Mouse (Mus musculus) liver, adult 2 months (tissue): ENCODE results near the gene Ankrd66. TPM values are rescaled to one million over a fixed set of nuclear protein-coding genes. Genes with fewer than 3 reads are reported as not detected.

Experiments
- DNase-seq: peaks from one replicate; pipeline ENCODE4 v3.0.0-alpha.2; 2011; ENCODE audit warnings: low read depth, low spot score; ENCODE audit errors: extremely low read depth
- H3K27ac ChIP-seq: fragments of 200-500 bp; replicated peaks from 2 replicates; pipeline ENCODE4 v1.5.1; 2012; ENCODE audit warnings: low read depth, mild to moderate bottlenecking, control low read depth, inconsistent platforms, low read length; ENCODE audit not compliant: insufficient read depth
- H3K27me3 ChIP-seq: fragments of 200-500 bp; 2 replicates; pipeline ENCODE4 v1.6.1; 2012; ENCODE audit warnings: mild to moderate bottlenecking, moderate library complexity, low read length, inconsistent platforms; ENCODE audit not compliant: control insufficient read depth, insufficient read depth
- H3K36me3 ChIP-seq: fragments of 200-500 bp; 2 replicates; pipeline ENCODE4 v1.6.1; 2012; ENCODE audit warnings: low read length, inconsistent platforms; ENCODE audit not compliant: control insufficient read depth, insufficient read depth
- H3K4me1 ChIP-seq: fragments of 200-500 bp; 2 replicates; pipeline ENCODE4 v1.6.1; 2011; ENCODE audit warnings: low read length; ENCODE audit not compliant: control insufficient read depth, insufficient read depth
- H3K4me3 ChIP-seq: fragments of 200-500 bp; 2 replicates; pipeline ENCODE4 v1.5.1; 2011; ENCODE audit warnings: low read depth, mild to moderate bottlenecking, control low read depth, low read length, moderate library complexity; ENCODE audit not compliant: insufficient read depth
- H3K79me2 ChIP-seq: fragments of 200-500 bp; 2 replicates; pipeline ENCODE4 v1.6.1; 2012; ENCODE audit warnings: inconsistent platforms, mild to moderate bottlenecking, low read length, moderate library complexity; ENCODE audit not compliant: control insufficient read depth, insufficient read depth
- H3K9ac ChIP-seq: fragments of 200-500 bp; 2 replicates; pipeline ENCODE4 v1.6.1; 2012; ENCODE audit warnings: low read depth, mild to moderate bottlenecking, control low read depth, inconsistent platforms, low read length
- CTCF ChIP-seq: fragments of 200-500 bp; IDR thresholded peaks from 2 replicates; pipeline ENCODE4 v1.5.1; 2011; ENCODE audit warnings: low read depth, low read length, control low read depth
- POLR2A ChIP-seq: fragments of 200-500 bp; IDR thresholded peaks from 2 replicates; pipeline ENCODE4 v1.6.1; 2011; ENCODE audit warnings: low read length, control low read depth; ENCODE audit not compliant: insufficient read depth; ENCODE audit errors: extremely low read depth
- WGBS: fragments of 180-500 bp; shearing (Covaris S2); methylation state at CpG from one replicate; pipeline ENCODE4 v1.1.7; 2018; 5-methylcytosine and 5-hydroxymethylcytosine counted together
- polyA plus RNA-seq: library from polyadenylated mRNA; depleted of rRNA; stranded (reverse); fragments of >200 nt; gene quantifications from 2 replicates; pipeline ENCODE4 v1.2.3, GENCODE M21; 2012
- total RNA-seq: library from RNA; depleted of rRNA; stranded (reverse); fragments of >200 nt; gene quantifications from 2 replicates; pipeline ENCODE4 v1.2.3, GENCODE M21; 2014

Ankrd66 gene
- total and polyA plus RNA-seq, 2 experiments: not detected

DNA sequence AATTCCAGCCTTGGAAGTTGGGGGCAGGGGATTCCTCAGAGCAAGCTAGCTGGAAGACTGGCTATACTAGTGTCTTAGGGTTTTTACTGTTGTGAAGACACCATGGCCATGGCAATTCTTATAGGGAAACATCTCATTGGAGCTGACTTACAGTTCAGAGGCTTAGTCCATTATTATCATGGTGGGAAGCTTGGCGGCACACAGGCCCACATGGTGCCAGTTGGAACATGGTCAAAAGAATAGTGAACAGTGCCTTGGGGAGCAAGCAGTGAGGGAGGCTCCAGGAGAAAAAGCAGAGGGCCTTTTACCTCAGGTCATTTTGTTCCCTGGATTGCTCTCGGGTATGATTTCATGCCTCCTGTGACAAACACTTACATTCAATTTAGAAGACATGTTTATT is 12.9 kb downstream of the Ankrd66 start:
- H3K4me3 ChIP-seq: no peak overlapping the region
- no peaks in the 10 kb centered on the region for H3K4me1 ChIP-seq
- H3K27me3 ChIP-seq: no peaks in the 10 kb centered on the region
- no peaks in the 10 kb centered on the region for H3K36me3 ChIP-seq
- 87% methylated on average over 2 of the region's 2 CpGs for WGBS
- no peak overlapping the region for H3K27ac ChIP-seq
- H3K79me2 ChIP-seq: no peaks in the 10 kb centered on the region
- H3K9ac ChIP-seq: no peak overlapping the region
- no peak for DNase-seq
- TF ChIP-seq CTCF (no peak), POLR2A (no peak)

- Histone ChIP-seq H3K4me3 (no peak overlapping the region), H3K4me1 (no peaks in the 10 kb centered on the region; the same call in 1 of the 2 replicates), H3K36me3 (no peaks in the 10 kb centered on the region), H3K27me3 (no peaks in the 10 kb centered on the region), H3K9ac (no peak overlapping the region), H3K79me2 (no peaks in the 10 kb centered on the region), H3K27ac (no peak overlapping the region)
- DNase-seq: no peak
- no peak for TF ChIP-seq POLR2A
- TF ChIP-seq CTCF: no peak
- WGBS: 69% methylated on average over 3 of the region's 3 CpGs
These were observed 23.3 kb downstream of the Ankrd66 start for GRCm38 (mm10) chr17:43520166-43520565.

GRCm38 (mm10) chr17:43518644-43519409 is 24.6 kb downstream of the Ankrd66 start:
- TF ChIP-seq POLR2A (no peak), CTCF (peak; percentile 54)
- DNase-seq: peak; percentile 42
- WGBS: 24% methylated on average over 18 of the region's 18 CpGs
- H3K79me2 ChIP-seq: no peaks in the 10 kb centered on the region
- H3K9ac ChIP-seq: no peak overlapping the region
- H3K27me3 ChIP-seq: no peaks in the 10 kb centered on the region
- H3K36me3 ChIP-seq: no peaks in the 10 kb centered on the region
- no peak overlapping the region for H3K27ac ChIP-seq
- H3K4me3 ChIP-seq: no peak overlapping the region
- no peaks in the 10 kb centered on the region; the same call in 1 of the 2 replicates for H3K4me1 ChIP-seq

DNA sequence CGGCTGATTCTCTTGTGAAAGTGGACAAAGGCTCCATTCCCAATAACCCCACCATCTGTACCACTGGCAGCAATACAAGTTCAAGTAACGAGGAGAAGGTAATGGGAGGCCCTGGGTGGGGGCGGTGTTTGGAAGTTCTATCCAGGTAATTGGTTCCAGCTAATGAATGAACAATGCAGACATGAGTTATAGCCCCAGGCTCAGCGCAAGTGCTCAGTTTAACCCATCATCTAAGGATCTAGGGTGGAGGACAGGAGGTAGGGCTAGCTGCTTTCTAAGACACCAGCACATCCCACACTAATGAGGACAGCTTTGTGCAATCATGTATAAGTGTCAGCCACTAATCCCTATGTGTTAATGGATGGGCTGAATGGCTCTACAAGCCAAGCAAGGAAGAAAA is 32.7 kb downstream of the Ankrd66 start:
- Histone ChIP-seq H3K36me3 (no peaks in the 10 kb centered on the region), H3K27ac (no peak overlapping the region), H3K9ac (no peak overlapping the region), H3K27me3 (no peaks in the 10 kb centered on the region), H3K4me3 (no peak overlapping the region), H3K79me2 (no peaks in the 10 kb centered on the region), H3K4me1 (no peaks in the 10 kb centered on the region)
- WGBS: 91% methylated on average over 4 of the region's 4 CpGs
- DNase-seq: no peak
- TF ChIP-seq POLR2A (no peak), CTCF (no peak)

- Histone ChIP-seq H3K36me3 (no peaks in the 10 kb centered on the region), H3K27me3 (no peaks in the 10 kb centered on the region), H3K4me3 (no peak overlapping the region), H3K9ac (no peak overlapping the region), H3K79me2 (no peaks in the 10 kb centered on the region), H3K4me1 (no peaks in the 10 kb centered on the region), H3K27ac (no peak overlapping the region)
- no peak for DNase-seq
- WGBS: 64% methylated on average over 6 of the region's 6 CpGs
- TF ChIP-seq CTCF: no peak
- TF ChIP-seq POLR2A: no peak
These were observed 38.9 kb downstream of the Ankrd66 start for GRCm38 (mm10) chr17:43504594-43504934.

DNA sequence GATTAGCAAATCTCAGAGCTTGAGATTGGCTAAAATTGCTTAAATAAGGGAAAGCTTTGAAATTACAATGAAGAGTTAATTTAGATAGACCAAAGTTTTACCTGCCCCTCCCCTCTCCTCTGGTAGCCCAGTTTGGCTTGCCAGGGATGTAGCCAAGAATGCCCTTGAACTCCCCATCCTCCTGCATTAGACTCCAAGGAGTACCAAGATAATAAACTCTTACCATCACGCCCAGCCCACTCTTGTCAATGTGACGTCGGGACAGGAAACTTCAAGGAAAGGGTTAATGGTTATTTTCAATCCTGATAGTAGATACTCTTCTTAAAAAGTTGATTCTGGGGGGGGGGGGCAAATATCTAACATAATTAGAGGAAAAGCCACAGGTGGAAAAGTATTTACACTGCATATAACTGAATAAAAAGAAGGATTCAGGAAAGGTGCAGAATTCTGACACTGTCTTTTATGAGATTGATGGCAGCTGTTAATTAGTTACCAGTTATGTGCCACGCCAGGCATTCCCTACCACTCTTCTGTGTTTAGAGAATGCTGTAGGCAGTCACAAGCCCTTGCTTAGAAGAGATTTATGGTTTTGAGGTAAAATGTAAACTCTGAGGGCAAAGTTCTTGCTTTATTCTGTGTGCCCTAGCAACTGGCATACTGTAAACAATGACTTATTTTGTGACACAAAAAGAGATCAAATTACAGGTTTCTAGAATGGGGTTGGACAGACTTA is 39.4 kb downstream of the Ankrd66 start:
- Histone ChIP-seq H3K27ac (no peak overlapping the region), H3K79me2 (no peaks in the 10 kb centered on the region), H3K27me3 (no peaks in the 10 kb centered on the region), H3K9ac (no peak overlapping the region), H3K36me3 (no peaks in the 10 kb centered on the region), H3K4me1 (no peaks in the 10 kb centered on the region), H3K4me3 (no peak overlapping the region)
- WGBS: 63% methylated on average over 4 of the region's 4 CpGs
- no peak for TF ChIP-seq CTCF
- no peak for TF ChIP-seq POLR2A
- no peak for DNase-seq
